Mouse (Mus musculus) layer of hippocampus, postnatal 10 days (tissue): ENCODE measurements around the gene Tmtc2. TPM values are rescaled to one million over a fixed set of nuclear protein-coding genes. Genes with fewer than 3 reads are reported as not detected.

Source experiments
- DNase-seq, 2 experiments: peaks; one replicate each; pipeline ENCODE4 v3.0.0; 2021; ENCODE audit warnings: low spot score in 2 of 2
- total RNA-seq, 2 experiments: library from RNA; stranded (reverse); gene quantifications; 2 replicates each; pipeline ENCODE4 v1.2.3; 2021

Tmtc2 gene
- total RNA-seq, 2 experiments from 2014 or later, result 10.7 to 11.0 TPM

DNA sequence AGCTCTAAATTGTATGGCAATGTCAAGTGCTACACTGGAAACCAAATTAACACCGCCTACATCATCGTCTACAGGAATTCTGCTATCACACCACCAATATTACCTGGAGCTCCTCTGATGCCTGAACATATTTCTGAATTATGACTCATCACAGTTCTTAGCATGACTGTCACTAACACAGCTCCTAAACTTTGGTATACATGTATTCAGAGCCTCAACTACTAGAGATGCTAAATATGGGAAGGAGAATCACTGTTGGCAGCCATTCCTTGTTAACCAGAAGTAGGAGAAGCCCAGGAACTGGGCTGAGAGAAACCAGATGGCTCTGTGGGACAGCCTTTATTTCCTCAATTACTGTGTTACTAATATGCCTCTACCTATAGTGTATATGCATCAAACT lies 382.2 kb downstream of the Tmtc2 start:
- no peak for DNase-seq

- DNase-seq, result no peak
Measured at GRCm38 (mm10) chr10:105189746-105190145, 384.5 kb downstream of the Tmtc2 start.

- no peak for DNase-seq
Measured at GRCm38 (mm10) chr10:105186636-105187035, 387.6 kb downstream of the Tmtc2 start.

DNA sequence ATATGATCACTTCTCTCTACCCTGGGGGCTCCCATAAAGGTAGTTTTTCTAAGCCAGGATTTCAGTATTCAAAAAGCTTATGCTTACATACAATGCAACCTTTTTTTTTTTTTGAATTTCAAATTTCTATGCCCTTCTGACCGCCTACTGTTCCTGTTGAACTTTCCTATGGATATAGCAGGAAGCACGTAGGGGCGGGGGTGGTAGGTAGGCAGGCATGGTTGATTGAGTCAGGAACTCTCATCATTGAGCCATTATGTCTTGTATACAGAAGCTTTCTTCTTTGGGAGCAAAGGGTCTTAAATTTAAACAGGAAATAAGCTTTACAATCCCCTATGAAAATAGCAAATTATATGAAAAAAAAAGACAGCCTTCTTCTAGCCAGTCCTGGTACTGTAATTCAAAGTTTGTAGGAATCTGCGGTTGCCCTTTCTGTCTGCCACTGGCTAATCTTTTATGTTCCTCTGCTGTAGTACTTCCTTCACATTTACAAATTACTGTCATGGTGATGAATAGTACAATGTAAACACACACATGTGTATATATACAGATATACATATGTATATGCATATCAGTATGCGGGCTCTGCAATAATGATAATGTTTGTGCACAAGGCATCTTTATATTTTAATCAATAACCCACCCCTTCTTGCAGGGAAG lies 405.7 kb downstream of the Tmtc2 start:
- no peak for DNase-seq

DNA sequence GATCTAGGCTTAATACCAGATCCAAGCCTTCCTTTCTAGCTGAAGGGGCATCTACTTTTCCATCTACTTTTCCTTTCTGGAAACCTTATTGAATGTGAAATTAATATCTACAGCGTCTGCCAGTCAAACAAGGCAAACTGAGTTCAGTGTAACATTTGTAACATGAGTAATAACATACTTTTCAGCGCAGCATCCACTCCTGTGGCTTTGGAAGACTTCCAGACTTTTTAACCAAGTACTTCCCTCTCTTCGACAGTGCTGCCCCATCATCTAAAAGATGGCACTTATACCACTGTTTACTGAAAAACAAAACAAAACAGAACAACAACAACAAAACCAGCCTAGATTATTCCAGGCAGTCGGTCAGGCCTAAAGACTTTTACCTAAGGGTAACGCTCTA lies 409.0 kb downstream of the Tmtc2 start:
- DNase-seq, result no peak

- DNase-seq, result no peak
Measured at GRCm38 (mm10) chr10:105153789-105154188, 420.5 kb downstream of the Tmtc2 start.

DNA sequence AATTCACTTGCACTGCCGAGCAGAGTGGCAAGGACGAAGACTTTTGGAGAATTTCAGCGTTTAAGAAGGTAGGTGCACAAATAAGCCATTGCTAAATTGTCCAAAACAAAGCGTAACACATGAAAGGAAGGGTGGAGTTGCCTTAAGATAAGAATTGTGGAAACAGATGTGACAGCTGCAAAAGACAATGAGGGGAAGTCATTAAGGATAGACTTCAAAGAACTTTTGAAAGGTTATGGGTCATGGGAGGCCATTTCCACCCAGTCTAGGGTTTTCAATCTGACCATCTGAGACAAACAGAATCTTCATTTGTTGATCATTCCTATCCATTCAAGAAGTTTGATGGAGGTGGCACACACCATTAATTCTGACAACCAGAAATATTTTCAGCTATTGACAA lies 429.9 kb downstream of the Tmtc2 start:
- no peak for DNase-seq

DNA sequence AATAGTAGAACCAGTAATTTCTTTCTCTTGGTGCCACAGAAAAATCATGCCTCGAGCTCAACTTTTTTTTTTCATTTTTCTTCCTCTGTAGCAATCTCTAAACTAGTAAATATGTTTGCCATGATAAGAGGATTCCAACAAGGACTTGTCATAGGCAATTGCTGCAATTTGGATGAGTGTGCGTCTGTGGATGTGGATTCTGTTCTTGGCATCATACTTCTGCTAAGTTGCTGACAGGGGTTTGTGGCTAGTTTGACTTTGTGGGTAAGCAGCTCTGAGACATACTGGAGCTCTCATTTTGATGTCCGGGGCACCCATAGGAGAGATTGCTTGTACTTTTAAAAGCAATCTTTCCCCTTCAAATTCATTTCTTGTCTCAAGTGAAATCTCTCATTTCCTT lies 432.1 kb downstream of the Tmtc2 start:
- no peak for DNase-seq
